Mouse (Mus musculus): ENCODE data around the gene Slc25a20. TPM values are rescaled to one million over a fixed set of nuclear protein-coding genes. Genes with fewer than 3 reads are reported as not detected.

Slc25a20 gene
- 48.1 TPM for polyA plus RNA-seq (2021)

GRCm38 (mm10) chr9:108661677-108662612 is at the start of gene Slc25a20:
Gene Slc25a20 (plus strand): TSS chr9:108662088.
- ATAC-seq: peak; percentile 87
- POLR2A ChIA-PET: no interaction called here
- in situ Hi-C loops (cut with MboI; ENCODE audit: low pct_unique_long_range_greater_than_20kb): no loop called here
- H3K27me3 ChIP-seq: no peaks in the 10 kb centered on the region
- TF ChIP-seq CTCF (IDR thresholded peaks at IDR 0.05): no peak
- DNase-seq (ENCODE audit: low read depth, low spot score): no peak
- CTCF ChIA-PET: no interaction called here

- TF ChIP-seq CTCF (IDR thresholded peaks at IDR 0.05): no peak
- in situ Hi-C loops (cut with MboI; ENCODE audit: low pct_unique_long_range_greater_than_20kb): no loop called here
- no peaks in the 10 kb centered on the region for H3K27me3 ChIP-seq
- ChIA-PET CTCF (interaction anchor here (1.3 kb wide), 1 partner anchor 21 kb away, joined by 3 read pairs; no protein-coding TSS in a partner anchor), POLR2A (no interaction called here)
- DNase-seq (ENCODE audit: low read depth, low spot score): no peak
- no peak for ATAC-seq
Observed at GRCm38 (mm10) chr9:108617301-108617700, 44.6 kb upstream of the Slc25a20 start.

- in situ Hi-C loops (cut with MboI; ENCODE audit: low pct_unique_long_range_greater_than_20kb): no loop called here
- CTCF ChIA-PET: no interaction called here
- no peak for TF ChIP-seq CTCF (IDR thresholded peaks at IDR 0.05)
- DNase-seq (ENCODE audit: low read depth, low spot score): no peak
- no peak for ATAC-seq
- no peaks in the 10 kb centered on the region for H3K27me3 ChIP-seq
- POLR2A ChIA-PET: no interaction called here
Observed at GRCm38 (mm10) chr9:108626498-108626897, 35.4 kb upstream of the Slc25a20 start.

- POLR2A ChIA-PET: no interaction called here
- TF ChIP-seq CTCF (IDR thresholded peaks at IDR 0.05): no peak
- in situ Hi-C loops (cut with MboI; ENCODE audit: low pct_unique_long_range_greater_than_20kb): no loop called here
- DNase-seq (ENCODE audit: low read depth, low spot score) (no peak), ATAC-seq (no peak)
- H3K27me3 ChIP-seq: no peaks in the 10 kb centered on the region
- CTCF ChIA-PET: no interaction called here
Observed at GRCm38 (mm10) chr9:108628141-108628540, 33.7 kb upstream of the Slc25a20 start.

GRCm38 (mm10) chr9:108630683-108631082 is 31.2 kb upstream of the Slc25a20 start:
- H3K27me3 ChIP-seq: no peaks in the 10 kb centered on the region
- CTCF ChIA-PET: no interaction called here
- TF ChIP-seq CTCF (IDR thresholded peaks at IDR 0.05): no peak
- POLR2A ChIA-PET: no interaction called here
- in situ Hi-C loops (cut with MboI; ENCODE audit: low pct_unique_long_range_greater_than_20kb): no loop called here
- DNase-seq (ENCODE audit: low read depth, low spot score) (no peak), ATAC-seq (no peak)

- POLR2A ChIA-PET: no interaction called here
- CTCF ChIA-PET: no interaction called here
- no peak for TF ChIP-seq CTCF (IDR thresholded peaks at IDR 0.05)
- ATAC-seq: no peak
- DNase-seq (ENCODE audit: low read depth, low spot score): no peak
- no peaks in the 10 kb centered on the region for H3K27me3 ChIP-seq
- in situ Hi-C loops (cut with MboI; ENCODE audit: low pct_unique_long_range_greater_than_20kb): no loop called here
Observed at GRCm38 (mm10) chr9:108631631-108632256, 30.1 kb upstream of the Slc25a20 start.

GRCm38 (mm10) chr9:108632375-108632774 is 29.5 kb upstream of the Slc25a20 start:
- DNase-seq (ENCODE audit: low read depth, low spot score) (no peak), ATAC-seq (no peak)
- in situ Hi-C loops (cut with MboI; ENCODE audit: low pct_unique_long_range_greater_than_20kb): no loop called here
- ChIA-PET POLR2A (no interaction called here), CTCF (interaction anchor here (1.7 kb wide), 1 partner anchor 9 kb away, joined by 4 read pairs; no protein-coding TSS in a partner anchor)
- TF ChIP-seq CTCF (IDR thresholded peaks at IDR 0.05): no peak
- H3K27me3 ChIP-seq: no peaks in the 10 kb centered on the region

- H3K27me3 ChIP-seq: no peaks in the 10 kb centered on the region
- TF ChIP-seq CTCF (IDR thresholded peaks at IDR 0.05): no peak
- ChIA-PET CTCF (interaction anchor here (1.7 kb wide), 1 partner anchor 10 kb away, joined by 4 read pairs; no protein-coding TSS in a partner anchor), POLR2A (no interaction called here)
- no peak for ATAC-seq
- no peak for DNase-seq (ENCODE audit: low read depth, low spot score)
- in situ Hi-C loops (cut with MboI; ENCODE audit: low pct_unique_long_range_greater_than_20kb): no loop called here
Observed at GRCm38 (mm10) chr9:108633846-108634245, 28.0 kb upstream of the Slc25a20 start.

- no peak for DNase-seq (ENCODE audit: low read depth, low spot score)
- ChIA-PET POLR2A (no interaction called here), CTCF (no interaction called here)
- no peak for TF ChIP-seq CTCF (IDR thresholded peaks at IDR 0.05)
- no peak for ATAC-seq
- no peaks in the 10 kb centered on the region for H3K27me3 ChIP-seq
- in situ Hi-C loops (cut with MboI; ENCODE audit: low pct_unique_long_range_greater_than_20kb): no loop called here
Observed at GRCm38 (mm10) chr9:108635415-108635814, 26.5 kb upstream of the Slc25a20 start.

GRCm38 (mm10) chr9:108639825-108640224 is 22.1 kb upstream of the Slc25a20 start:
- CTCF ChIA-PET: no interaction called here
- ATAC-seq: no peak
- DNase-seq (ENCODE audit: low read depth, low spot score): no peak
- no peak for TF ChIP-seq CTCF (IDR thresholded peaks at IDR 0.05)
- POLR2A ChIA-PET: no interaction called here
- H3K27me3 ChIP-seq: no peaks in the 10 kb centered on the region
- in situ Hi-C loops (cut with MboI; ENCODE audit: low pct_unique_long_range_greater_than_20kb): no loop called here

GRCm38 (mm10) chr9:108648166-108648565 is 13.7 kb upstream of the Slc25a20 start:
- POLR2A ChIA-PET: interaction anchor here (0.8 kb wide), 1 partner anchor 1336 kb away, joined by 3 read pairs; no protein-coding TSS in a partner anchor
- in situ Hi-C loops (cut with MboI; ENCODE audit: low pct_unique_long_range_greater_than_20kb): no loop called here
- no peaks in the 10 kb centered on the region for H3K27me3 ChIP-seq
- ATAC-seq (no peak), DNase-seq (ENCODE audit: low read depth, low spot score) (no peak)
- CTCF ChIA-PET: no interaction called here
- no peak for TF ChIP-seq CTCF (IDR thresholded peaks at IDR 0.05)

All from Patski (cell line).